Mouse (Mus musculus): ENCODE data around the gene C5ar2.
"Not testable (repeated sequence)": the region's sequence is repeated elsewhere in the genome, so short reads cannot be mapped to it uniquely, and the experiment has no call there.

C5ar2 gene

GRCm38 (mm10) chr7:16244067-16244466 lies at the start of gene C5ar2:
C5ar2 (minus strand) TSS chr7:16244154.
- peak; percentile 53 for DNase-seq

GRCm38 (mm10) chr7:16287791-16288190 lies 43.8 kb upstream of the C5ar2 start:
- DNase-seq, result no peak

GRCm38 (mm10) chr7:16287016-16287415 lies 43.1 kb upstream of the C5ar2 start:
- DNase-seq, result no peak

GRCm38 (mm10) chr7:16286026-16286961 lies 42.3 kb upstream of the C5ar2 start, which contains the start of gene Ccdc9:
Ccdc9 (minus strand) TSS chr7:16286795.
- DNase-seq, result peak; percentile 100

DNA sequence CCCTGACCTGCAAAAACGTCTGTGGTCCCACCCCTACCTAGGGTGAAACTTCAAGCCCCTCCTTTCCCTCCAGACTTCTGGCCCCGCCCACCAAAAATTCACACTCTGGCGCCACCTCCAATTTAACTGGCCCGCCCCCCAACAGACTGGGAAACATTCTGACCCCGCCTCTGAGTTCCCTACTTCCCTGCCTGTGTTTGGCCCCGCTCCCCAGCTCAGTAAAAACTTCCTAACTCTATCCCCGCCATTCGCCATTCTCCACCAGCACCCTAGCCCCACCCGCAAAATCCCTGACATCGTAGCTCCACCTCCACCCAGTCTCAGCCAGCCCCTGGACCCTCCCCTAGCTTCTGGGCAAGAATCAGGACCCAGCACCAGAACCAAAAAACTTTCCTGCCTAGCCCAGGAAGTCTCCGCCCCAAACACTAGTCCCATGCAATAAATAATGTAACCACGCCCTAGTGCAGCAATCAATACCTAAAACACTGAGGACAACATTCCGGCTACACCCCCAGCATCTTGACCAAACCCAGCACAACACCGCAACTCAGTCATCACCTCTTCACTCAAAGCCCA lies 41.6 kb upstream of the C5ar2 start:
- peak; percentile 94 for DNase-seq

GRCm38 (mm10) chr7:16284904-16285303 lies 41.0 kb upstream of the C5ar2 start:
- DNase-seq, result no peak

- DNase-seq, result no peak
Measured at GRCm38 (mm10) chr7:16284001-16284400, 40.0 kb upstream of the C5ar2 start.

DNA sequence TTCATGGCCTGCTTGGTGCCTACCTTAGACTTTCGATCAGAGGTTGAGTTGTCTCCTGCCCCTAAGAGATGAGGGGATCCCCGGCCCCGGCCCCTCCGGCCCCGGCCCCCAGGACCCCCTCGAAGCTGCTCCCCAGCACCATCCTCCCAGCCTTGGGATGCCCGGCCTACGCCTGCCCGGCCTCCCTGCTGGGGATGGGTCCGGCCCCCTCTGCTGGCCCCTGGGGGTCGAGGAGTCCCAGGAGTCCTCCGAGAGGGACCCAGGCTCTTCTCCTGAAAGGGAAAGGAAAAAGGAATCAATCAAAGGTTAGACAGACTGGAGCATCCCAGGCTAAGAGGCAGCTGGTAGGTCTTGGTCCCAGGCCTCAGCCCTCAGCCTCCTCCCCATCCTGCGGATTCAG lies 38.4 kb upstream of the C5ar2 start:
- DNase-seq, result no peak

GRCm38 (mm10) chr7:16280721-16281120 lies 36.8 kb upstream of the C5ar2 start:
- no peak for DNase-seq

GRCm38 (mm10) chr7:16274922-16275890 lies 31.3 kb upstream of the C5ar2 start:
- DNase-seq, result no peak

DNA sequence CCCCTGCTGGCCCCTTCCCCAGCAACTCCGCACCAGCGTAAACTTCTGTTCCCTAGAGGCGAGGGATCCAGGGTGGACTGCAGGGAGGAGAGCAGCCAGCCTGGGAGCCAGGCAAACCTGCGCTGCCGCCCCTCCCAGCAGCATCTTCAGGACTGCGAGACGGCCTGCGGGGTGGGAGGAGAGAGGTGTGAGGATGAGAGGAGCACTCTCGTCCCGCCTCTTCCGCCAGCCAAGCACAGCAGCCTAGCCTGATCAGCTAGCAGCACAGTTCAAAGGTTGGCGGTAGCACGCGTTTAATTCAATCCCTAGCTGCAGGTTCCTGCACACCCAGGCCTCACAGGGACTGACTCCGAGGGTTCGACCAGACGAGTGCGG lies 29.8 kb upstream of the C5ar2 start:
- peak; percentile 76 for DNase-seq

DNA sequence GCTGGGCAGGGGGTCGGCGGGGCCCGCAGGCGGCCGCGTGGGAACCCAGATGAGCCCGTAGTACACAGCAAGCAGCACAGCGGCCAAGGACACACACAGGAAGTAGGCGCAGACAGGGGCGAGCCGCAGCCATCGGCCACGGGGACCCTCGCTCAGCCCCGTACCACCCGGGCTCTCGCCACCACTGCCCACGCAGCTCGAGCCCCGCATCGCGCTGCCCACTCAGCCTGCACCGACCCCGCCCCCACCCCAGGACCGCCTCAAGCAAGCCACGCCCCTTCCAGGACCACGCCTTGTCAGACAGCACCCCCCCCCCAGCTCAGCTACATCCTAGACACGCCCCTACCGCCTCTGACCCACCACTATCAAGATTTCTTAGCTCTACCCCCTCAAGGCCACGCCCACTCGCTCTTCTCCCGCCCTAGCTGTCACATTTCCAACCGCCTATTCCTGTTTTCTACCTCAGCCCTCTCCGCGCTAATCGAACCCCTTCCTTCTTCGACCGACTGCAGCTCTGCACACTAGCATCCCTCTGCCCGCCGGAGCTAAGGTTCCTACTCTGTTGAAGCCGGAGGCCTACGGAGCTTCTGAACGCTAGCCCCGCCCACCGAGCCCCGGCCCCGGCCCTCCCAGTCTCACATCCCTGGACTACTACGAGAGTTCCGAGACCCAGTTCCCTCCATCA lies 29.3 kb upstream of the C5ar2 start, which contains the start of gene Inafm1:
Inafm1 (minus strand) TSS at position 537 of the 685 bp plus-strand sequence.
- peak; percentile 95 for DNase-seq

GRCm38 (mm10) chr7:16272681-16273080 lies 28.7 kb upstream of the C5ar2 start:
- peak; percentile 81 for DNase-seq

DNA sequence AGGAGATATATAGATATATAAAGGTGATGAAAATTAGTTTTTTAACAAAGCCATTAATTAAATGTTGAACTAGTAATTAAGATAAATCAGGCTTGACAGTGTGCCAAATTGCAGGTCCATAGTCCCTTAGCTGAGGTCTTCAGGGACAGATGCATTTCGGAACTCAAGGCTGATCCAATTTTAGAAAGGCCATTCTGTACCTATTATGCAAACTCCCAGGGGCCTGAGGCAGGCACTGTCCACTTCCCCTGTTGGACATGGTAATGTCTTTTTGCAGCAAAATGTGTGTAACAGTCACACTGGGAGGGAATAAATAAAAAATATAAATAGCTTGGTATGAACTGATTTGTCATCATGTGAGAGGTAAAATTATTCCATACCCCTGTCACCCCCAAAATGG lies 27.2 kb upstream of the C5ar2 start:
- DNase-seq, result no peak

- not testable (repeated sequence) for DNase-seq
Measured at GRCm38 (mm10) chr7:16266593-16266992, 22.6 kb upstream of the C5ar2 start.

- DNase-seq, result no peak
Measured at GRCm38 (mm10) chr7:16265856-16266255, 21.9 kb upstream of the C5ar2 start.

- DNase-seq, result no peak
Measured at GRCm38 (mm10) chr7:16263843-16264242, 19.9 kb upstream of the C5ar2 start.

GRCm38 (mm10) chr7:16263015-16263787 lies 19.2 kb upstream of the C5ar2 start:
- peak; percentile 90 for DNase-seq

GRCm38 (mm10) chr7:16261097-16261496 lies 17.1 kb upstream of the C5ar2 start:
- DNase-seq, result no peak

GRCm38 (mm10) chr7:16259110-16259590 lies 15.2 kb upstream of the C5ar2 start, which contains the start of gene C5ar1:
C5ar1 (minus strand) TSS chr7:16259540.
- DNase-seq, result no peak

DNA sequence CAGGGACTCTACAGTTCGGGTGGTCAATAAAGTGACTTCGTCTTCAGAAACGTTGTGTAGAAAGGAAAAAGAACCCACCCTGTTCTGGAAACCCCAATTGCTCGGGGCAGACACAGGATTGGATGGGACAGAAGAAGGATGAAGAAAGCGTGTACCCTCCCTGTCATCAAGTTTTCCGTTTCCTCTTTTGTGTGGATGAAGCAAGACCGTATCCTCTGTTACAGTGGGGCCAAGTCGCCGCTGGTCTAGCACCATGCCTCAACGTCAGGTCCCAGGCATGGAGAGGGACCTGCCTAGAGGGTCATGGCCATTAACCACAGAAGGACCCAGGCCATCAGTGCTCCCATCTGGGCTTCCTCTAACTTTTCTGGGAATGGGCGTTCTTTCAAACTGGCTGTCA lies 13.9 kb upstream of the C5ar2 start:
- no peak for DNase-seq

All from lung, postnatal 10 days (tissue).